Mouse (Mus musculus): ENCODE data around the gene Olfr1280.
"Not testable (repeated sequence)": the region's sequence is repeated elsewhere in the genome, so short reads cannot be mapped to it uniquely, and the experiment has no call there.

GRCm38 (mm10) chr2:111333721-111334120 lies 19.9 kb downstream of the Olfr1280 start:
- TF ChIP-seq CTCF, POLR2A (IDR thresholded peaks at IDR 0.05; ENCODE audit: extremely low read depth, insufficient read depth, low read length): not testable (repeated sequence)
